Mouse (Mus musculus) gonadal fat pad, adult 2 months (tissue): ENCODE measurements around the gene Tnr. TPM values are rescaled to one million over a fixed set of nuclear protein-coding genes. Genes with fewer than 3 reads are reported as not detected.

Source experiments
- DNase-seq: peaks from one replicate; pipeline ENCODE4 v3.0.0-alpha.2; 2012; ENCODE audit warnings: low read depth
- polyA plus RNA-seq: library from polyadenylated mRNA; depleted of rRNA; stranded (reverse); fragments of >200 nt; gene quantifications from 2 replicates; pipeline ENCODE4 v1.2.3, GENCODE M21; 2012

The Tnr gene
- polyA plus RNA-seq, 1 experiment = 0.08 TPM

DNA sequence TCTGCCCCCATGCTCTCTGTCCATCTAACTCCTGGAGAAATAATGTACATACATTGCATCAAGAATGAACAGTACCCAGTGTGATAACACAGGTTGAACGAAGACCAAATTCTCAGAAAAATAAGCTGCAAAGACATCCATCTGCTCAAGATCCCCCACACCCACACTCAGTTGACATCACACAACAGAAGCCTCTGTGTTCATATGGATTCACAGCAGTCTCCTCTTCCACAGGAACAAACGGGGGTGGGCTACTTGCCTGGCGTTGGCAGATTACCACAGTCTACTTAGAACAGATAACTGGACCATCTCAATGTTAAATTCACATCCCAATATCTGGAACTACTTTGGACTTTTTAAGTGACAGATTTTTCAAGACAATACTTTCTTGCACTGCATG is 349.3 kb downstream of the Tnr start:
- no peak for DNase-seq

DNA sequence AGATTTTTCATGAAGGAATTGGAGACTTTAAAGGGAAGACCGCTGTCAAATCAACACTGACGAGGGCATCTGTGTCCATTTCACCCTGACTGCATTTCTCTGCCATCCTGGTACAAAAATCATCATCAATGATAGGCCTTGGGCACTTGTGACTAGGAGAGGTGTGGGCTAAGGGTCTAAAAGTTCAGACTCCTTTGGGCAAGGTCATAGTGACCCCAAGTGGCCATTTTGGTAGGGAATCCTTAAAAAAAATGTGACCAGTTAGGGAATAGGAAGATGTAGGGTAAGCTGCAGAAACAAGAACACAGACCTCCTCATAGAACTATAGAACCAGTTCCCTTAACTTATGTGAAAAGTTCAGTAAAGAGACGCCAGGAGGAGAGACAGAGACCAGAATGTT is 355.1 kb downstream of the Tnr start:
- no peak for DNase-seq

DNA sequence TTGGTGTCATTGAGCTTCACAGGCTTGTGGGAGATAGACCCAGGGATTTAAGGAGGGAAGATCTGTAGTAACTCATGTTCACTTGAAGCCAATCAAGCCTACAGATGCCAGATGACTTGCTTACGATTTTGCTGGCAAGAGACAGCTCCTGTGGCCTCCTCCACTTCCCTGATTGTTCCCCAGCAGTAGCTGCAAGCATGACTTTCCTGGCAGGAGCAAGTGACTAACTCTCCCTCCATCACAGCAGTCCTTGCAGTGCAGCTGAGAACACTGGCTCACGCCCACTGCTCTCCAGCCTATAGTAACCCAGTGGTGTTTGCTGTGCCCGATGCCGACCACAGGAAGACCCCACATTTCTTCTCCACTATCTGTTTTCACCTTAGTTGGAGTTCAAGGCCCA is 356.3 kb downstream of the Tnr start:
- no peak for DNase-seq

DNA sequence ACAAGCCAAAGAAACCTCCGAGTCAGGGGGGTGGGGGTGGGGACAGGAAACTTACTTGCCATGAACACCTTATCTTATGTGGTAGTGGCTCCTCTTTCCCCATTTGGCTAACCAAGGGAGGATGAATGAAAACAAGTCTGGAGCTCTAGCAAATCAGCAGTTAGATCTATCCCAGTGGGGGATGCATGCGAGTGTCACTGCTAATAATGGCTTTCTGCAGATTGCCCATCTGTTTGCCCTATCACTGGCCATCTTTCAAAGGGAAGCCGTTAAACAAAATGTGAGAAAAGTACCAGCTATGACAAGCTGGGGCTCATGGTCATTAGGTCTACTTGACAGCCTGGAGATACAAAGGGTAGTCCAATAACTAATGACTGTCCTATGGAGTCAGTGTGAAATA is 361.9 kb downstream of the Tnr start:
- no peak for DNase-seq

DNA sequence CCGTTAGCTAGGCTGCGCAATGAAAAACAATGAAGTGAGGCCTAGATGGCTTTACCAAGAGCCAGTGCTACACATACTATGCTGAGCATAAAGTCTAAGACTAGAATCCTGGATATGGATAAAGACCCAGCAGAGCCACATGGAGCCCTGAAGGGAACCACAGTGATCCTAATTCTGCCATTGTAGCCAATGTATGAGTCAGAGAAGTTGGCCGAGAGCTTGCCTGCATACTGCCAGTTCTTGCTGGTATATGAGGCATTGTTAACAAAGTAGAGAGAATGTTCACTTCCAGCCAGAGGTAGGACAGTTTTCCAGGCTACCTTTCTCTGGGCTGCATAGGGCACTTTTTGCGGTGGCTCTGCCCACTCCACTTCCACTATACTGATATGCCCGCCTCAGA is 365.0 kb downstream of the Tnr start:
- no peak for DNase-seq

DNA sequence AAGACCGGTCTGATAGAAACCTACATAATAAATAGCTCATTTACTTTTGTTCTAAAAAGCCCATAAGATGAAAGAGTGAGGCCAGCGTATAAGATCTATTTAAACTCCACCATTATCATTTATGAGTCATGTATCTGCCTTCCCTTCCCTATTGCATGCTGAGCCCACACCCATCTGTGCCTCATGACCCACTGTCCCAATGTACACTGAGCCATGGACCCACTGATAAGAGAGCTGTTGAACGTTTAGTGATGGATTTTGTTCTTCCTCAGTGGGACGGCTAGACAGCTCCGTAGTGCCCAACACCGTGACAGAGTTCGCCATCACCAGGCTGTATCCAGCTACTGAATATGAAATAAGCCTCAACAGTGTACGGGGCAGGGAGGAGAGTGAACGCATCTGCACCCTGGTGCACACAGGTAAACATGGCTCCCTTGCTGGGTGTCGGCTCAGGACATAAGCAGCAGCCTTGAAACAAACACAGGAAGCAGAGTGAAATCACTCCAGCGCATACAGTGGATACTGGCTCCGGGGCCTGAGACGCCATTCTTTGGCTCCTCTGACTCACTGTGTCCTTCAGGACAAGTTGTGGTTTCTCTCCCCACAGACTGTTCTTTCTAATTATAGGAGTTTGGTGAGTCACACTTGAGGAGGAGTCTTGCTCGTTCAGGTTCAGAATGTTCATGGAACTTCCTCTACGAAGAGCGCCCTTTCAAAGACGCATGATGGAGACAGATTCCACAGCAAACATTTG is 365.6 kb downstream of the Tnr start:
- no peak for DNase-seq

GRCm38 (mm10) chr1:159890524-159890923 is 367.0 kb downstream of the Tnr start:
- DNase-seq = no peak

DNA sequence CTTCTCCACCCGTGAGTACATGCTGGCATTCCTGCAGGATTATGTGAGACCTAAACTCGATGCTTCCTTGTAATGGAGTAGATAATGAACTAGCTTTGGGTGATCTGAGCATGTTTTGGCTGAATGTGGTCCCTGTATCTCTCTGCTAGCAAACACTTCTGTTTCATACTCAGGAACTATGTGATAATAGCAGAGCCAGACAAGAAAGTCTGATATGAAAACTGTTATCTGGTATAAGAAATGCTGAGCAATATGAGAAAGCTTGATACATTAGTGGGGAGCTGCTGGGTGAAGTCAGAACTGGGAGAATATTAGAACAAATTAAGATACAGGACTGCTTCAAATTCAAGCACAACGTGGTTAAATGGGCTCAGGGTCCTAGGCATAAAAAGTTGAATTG is 371.5 kb downstream of the Tnr start:
- DNase-seq = no peak

- DNase-seq = no peak
Observed at GRCm38 (mm10) chr1:159899991-159900390, 376.4 kb downstream of the Tnr start.

GRCm38 (mm10) chr1:159900639-159901038 is 377.1 kb downstream of the Tnr start:
- DNase-seq = no peak

DNA sequence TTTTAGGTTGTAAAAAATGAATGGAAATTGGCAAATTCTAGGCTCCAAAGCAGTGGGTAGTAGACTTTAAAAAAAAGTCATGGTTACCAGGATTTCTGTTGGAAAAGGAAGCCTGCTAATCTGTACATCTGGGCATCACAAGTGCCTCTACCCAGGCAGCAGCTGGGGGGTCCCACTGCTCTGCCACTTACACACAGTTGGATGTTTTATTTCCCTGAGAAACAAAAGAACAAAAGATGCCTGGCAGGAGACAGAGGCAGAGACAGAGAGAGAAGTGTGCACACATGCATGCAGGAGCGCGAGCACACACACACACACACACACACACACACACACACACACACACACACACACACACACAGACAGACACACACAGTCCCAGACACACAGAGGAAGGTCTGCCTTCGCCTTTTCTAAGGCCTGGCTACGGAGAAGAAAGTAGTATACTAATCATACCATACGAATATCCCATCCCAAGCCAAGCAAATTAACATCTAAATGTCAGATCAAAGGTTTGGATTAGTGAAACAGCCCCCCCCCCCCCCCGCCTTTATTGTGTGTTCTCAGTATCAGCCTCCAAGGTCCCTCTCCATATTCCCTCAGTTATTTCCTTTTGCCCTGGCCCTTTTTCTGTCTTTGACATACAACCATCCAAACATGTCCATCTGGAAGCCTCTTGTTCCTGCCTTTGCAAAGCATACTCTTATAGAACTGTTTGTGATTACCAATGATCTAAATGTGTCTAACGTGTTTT is 378.0 kb downstream of the Tnr start:
- no peak for DNase-seq

- no peak for DNase-seq
Observed at GRCm38 (mm10) chr1:159902120-159902497, 378.5 kb downstream of the Tnr start.

DNA sequence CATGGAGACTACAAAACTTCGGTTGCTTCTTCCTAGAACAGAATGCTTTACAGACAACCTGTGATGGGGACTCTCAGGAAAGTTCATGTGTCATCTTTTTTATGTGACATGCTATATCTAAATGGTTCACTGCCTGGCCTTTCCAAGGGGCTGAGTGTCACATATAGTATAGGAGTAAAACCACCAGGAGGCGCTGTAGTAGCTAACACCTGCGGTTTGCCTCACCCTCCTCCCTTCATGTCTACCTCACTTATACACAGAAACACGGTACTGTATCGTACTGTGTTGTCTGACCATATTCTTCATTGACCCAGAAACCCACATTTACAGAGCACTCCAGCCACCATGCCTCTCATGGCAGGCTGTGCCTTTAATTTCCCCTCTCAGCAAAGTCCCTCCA is 387.4 kb downstream of the Tnr start:
- no peak for DNase-seq

DNA sequence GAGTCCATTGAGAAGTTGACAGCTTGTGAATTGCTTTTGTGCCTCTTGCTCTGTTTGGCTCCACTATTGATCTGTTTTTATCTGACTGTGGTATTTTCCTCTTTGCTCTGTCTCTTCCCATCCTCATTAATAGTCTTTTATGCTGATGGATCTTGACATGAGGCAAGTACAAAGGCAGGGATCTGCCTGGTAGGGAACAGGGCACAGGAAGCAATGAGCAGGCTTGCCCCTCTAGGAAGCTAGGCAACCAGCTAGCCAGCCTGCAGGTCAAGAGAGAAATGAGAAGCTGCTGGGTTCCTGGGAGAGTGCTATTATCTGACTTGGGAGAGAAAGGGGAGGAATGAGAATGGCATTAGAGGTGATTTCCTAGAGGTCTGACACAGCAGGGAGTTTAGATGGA is 391.2 kb downstream of the Tnr start:
- DNase-seq = no peak

- DNase-seq = no peak
Observed at GRCm38 (mm10) chr1:159920571-159920970, 397.0 kb downstream of the Tnr start.

GRCm38 (mm10) chr1:159923010-159923409 is 399.4 kb downstream of the Tnr start:
- no peak for DNase-seq

GRCm38 (mm10) chr1:159924105-159924504 is 400.5 kb downstream of the Tnr start:
- no peak for DNase-seq

GRCm38 (mm10) chr1:159924684-159925083 is 401.1 kb downstream of the Tnr start:
- no peak for DNase-seq

DNA sequence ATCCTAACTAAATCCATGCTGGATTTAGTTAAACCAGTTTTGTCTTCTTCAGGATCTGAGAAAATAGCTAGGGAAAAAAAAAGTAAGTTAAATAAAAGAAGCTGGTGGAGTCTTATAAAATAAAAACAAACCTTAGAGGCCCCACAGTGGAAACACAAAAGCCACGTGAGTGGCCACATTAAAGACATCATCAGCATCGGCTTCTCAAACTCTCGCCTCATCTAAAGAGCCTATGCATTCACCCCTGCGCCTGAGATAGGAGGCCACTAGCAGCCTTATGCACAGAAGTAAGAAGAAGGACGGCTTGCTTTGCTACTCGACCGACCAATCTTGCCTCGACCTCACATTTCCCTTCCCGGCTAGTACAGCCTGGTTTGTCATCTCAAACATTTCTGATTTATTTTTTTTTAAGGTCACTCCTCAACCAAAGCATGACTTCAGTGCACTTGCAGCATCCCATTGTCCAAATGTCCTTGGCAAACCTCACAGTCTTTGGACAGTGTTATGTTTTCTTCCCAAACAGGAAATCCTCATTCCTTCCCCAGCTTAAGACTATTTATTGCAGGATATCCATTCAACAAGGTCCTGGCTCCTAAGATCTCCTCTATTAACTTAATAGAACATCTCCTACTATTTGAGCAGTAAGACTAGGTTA is 405.2 kb downstream of the Tnr start:
- no peak for DNase-seq

DNA sequence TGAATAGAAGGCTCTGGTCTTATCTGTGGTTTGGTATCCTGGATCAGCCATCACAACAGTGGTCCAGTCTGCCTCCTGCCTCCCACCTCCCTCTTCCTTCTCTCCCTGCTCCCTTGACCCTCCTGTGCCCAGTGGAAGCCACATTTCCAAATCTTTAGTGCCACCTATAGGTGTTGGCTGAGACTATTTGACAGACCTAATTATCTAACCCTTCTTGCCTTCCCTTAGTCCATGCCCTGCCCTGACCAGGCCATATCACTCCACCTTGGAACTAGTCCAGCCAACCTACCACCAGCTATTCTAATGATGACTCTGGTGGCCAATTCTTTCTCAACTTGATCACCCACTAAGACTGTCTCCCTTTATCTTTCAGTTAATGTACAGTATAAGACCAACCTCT is 408.5 kb downstream of the Tnr start:
- DNase-seq = no peak

- DNase-seq = no peak
Observed at GRCm38 (mm10) chr1:159932598-159932997, 409.0 kb downstream of the Tnr start.

GRCm38 (mm10) chr1:159938449-159938848 is 414.9 kb downstream of the Tnr start:
- DNase-seq = no peak

DNA sequence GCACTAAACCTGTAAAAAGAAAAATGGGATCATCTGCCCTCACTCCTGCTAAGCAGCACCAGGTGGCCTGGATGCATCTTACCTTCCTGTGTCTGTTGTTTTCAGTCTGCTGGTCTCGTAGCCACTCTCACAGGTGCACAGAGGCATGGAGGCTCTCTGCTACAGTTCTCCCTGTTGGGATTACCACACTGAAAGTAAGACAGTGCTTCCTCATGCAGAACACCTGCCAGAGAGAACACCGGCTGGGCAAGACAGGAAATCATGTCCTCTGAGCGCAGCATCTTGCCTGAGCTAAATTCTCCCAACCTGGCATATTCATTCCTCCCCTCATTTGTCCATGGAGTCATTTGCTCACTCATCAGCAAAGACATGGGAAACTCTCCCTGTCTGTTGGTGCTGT is 415.8 kb downstream of the Tnr start:
- no peak for DNase-seq
